Mouse (Mus musculus): ENCODE measurements around the gene Nckap5.

DNA sequence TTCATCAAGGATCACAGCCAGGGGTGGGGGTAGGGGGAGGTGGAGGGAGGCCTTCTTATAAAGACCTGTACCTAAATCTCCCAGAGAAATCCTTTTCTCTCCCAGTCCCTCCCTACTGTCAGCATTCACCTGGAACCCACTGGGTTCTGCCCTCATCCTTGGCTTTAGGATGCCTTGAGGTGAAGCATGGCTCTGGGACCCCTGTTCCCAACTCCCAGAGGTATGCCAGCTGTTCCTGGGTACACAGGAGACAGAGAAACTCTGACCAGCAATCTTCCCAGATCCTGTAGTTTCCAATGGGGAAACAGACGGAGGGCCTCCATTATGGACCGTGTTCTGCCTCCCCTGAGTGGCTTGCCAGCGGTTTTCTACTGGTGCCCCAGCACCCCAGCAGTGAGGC lies 909.9 kb downstream of the Nckap5 start:
- TF ChIP-seq CTCF (IDR thresholded peaks at IDR 0.05; ENCODE audit: low read depth) (no peak), EP300 (IDR thresholded peaks at IDR 0.05; ENCODE audit: low read depth) (no peak)

Measured in liver, embryonic 14.5 days (tissue).